Mouse (Mus musculus): ENCODE results near the gene Morn3. TPM values are rescaled to one million over a fixed set of nuclear protein-coding genes. Genes with fewer than 3 reads are reported as not detected.

Gene Morn3
- total RNA-seq, 2 experiments from 2014 or later, result not detected

DNA sequence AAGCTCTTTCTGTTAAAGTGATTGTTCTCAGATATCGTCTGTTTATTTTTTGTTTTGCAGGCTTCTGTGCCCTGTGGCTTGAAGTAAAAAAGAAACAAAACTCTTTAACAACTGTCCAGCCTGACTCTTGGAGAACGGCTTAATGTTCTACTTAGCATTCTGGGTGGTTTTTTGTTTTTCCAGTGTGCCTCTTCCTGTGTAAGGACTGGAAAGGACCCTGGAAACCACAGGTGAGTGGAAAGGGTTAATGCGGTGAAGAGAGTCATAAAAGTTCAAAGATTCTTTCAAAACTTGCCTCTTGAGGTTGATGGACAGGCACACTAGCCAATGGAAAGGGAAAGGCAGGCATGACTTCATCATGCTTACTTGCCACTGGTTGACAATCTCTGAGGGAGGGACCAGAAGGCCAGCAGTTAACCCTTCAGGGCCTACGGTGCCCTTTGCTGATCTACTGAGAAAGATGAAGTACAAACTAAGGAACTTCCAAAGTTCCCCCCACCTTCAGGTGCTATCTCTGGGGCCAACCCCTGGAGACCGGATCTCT lies 52.4 kb downstream of the Morn3 start:
- DNase-seq (ENCODE audit: low spot score in 2 of 2), result peak; percentile 50 to 81

DNA sequence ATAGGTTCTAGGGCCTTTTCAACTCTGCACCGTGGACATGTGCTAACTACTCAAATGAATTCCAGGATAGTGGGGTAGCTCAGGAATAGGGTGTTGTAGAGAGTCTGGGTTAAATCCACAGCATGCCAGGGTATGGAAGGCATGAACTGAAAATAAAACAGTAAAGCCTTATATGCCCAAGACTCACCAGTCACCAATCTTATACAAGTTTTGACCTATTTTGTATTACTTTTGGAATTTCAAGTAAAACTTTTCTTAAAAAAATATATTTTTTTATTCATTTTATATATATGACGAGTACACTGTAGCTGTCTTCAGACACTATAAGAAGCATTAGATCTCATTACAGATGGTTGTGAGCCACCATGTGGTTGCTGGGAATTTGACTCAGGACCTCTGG lies 53.0 kb downstream of the Morn3 start:
- DNase-seq (ENCODE audit: low spot score in 2 of 2), result no peak

DNA sequence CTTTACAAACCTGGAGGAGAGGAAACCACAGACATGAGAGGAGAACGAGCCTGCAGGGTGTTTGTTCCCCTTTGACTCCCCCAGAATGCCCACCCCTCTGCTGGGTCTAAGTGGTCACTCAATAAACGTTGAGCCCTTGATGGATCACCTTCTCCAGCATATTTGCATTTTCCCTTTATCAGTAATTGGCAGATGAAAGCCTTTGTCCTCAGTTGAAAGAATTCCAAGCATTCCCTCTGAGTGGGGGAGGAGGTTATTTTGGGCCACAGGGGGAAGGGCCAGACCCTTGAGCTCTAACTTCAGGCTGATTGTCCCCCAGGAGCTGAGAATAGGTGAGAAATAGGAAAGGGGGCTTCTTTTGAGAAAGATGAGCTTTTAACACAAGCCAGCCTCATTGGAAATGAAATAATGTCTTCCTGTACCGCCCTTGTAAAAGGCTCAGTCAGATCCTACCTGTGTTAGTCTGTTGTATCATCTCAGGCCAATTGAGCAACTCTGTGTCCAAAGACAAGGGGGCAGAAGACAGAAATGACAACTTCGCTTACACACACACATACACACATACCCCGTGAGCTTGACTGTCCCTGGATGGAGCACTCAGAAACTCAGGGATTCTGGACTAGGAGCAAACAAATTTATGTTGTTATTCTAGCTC lies 55.3 kb downstream of the Morn3 start:
- DNase-seq (ENCODE audit: low spot score in 2 of 2), result no peak

DNA sequence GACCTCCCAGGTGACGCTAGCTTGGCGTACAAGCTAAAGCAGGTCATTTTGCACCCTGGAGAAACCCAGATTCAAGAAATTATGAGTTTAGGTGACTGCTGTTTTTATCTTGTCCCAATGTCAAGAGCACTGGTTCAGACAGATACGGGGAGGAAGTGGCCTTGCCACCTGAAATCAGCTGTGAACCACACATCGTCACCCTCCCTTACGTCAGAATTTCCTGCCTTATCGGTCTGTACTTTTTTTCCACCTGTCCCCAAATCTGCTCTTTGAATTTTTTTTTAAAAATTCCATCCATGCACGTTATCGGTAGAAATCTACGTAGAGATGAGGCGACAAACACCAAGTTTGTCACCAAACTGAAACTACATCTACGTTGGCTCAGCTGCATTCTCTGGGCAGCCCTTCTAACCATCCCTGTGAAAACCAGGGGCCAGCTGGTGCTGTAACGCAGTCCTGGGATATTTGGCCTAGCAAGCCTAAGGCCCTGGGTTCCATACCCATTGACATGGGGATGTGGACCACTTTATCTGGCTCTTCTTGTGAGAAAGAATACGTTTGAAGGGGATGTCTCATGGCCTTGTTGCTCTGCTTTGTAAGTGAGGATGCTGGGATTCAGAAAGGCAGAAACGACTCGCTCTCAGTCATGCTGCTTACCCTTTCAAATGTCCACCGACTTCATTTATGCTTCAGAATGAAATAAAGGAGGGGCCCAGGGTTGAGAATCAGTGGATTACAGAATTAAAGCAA lies 56.2 kb downstream of the Morn3 start:
- DNase-seq (ENCODE audit: low spot score in 2 of 2), result no peak

DNA sequence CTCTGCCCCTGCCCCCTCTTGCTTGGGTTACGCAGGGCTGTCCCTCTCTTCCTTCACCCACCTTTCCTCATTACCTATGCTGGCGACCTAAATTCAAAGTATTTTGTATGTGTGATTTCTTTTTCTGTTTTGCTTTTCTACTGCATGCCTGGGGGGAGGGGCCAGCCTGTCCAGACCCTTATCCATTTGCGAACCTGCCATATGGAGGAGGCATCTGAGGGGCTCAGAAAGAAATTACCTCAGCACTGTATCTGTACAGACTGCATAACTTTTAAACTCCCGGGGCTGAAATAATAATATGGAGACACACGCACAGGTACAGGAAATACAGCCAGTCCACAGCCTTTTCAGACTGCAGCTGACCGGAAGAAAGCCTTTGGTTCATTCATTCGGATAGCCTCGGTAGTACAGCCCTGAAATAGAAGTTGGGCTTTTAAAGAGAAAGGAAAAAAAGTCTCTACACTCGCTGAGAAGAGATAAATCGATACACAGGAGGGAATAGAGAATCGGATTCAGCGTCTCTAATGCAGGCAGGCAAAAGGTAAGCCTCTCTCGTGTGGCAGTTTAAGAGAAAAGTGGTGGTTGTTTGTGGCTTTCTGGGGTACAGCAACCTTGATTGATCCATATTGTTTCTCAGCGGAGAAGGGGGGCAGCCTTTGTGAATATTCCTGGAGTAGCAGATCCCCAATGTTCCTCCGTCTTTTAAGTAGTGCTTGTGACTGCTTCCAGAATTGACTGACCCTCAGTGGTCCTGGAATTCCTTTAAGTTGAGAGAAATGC lies 57.1 kb downstream of the Morn3 start, which contains the start of gene Kdm2b:
Gene Kdm2b, minus strand, starts transcription at position 273 of the 780 bp plus-strand sequence.
- DNase-seq (ENCODE audit: low spot score in 2 of 2), result no peak

DNA sequence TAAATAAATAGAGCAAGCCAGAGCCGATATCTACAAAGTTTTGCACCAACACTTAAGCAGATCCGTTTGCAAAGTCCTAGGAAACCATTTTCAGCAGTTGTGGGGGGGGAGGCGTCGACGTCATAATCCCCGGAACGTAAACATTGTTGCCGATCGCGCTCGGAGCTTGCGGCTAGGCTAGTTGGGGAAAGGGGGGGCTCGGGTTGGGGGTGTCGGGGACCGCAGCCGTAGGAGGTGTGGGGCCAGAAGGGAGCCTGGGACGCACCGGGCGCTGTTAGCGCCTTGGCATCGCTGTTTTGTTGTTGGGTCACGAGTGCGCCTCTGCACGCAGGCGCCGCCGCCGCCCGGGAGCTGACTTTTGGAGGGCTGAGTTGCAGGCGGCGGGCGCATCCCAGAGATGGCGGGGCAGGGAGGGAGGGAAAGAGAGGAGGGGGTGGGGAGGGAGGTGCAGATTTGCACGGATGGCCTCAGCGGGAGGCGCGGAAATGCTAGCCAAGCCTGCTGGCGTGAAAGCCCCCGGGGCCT lies 57.8 kb downstream of the Morn3 start:
- peak; percentile 37 to 45 for DNase-seq (ENCODE audit: low spot score in 2 of 2)

DNA sequence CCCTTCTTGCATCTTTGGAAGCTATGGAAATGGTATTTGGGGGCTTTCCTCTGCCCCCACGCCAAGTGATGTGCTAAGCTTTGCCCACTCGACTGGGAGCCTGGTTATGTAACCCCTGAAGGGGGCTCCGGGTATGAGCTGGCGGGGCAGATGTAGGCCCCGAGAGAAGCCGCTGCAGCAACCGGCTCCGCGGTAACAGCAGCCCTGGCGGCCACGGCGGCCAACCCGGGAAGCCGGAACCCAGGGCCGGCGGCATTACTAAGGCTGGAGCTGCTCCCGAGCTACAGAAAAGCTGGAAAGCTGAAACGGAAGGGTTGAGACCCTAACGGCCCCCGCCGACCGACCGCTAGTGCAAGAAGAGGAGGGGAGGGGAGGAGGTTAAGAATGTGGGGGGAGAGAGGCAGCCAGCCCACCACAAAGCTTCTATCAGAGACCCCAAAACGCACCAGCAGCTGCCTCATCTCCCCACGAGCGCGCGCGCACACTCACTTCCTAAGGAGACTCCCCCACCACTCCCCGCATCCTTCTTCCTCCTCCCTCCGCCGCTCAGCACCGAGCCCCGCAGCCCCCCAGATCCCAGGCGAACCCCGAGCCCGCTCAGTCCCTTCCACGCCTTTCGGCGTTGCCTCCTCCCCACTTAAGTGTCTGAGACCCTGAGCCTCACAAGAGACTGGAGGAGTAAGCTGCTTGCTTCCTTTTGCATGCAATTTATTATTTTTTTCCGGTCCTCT lies 58.6 kb downstream of the Morn3 start:
- peak; percentile 12 to 13 for DNase-seq (ENCODE audit: low spot score in 2 of 2)

DNA sequence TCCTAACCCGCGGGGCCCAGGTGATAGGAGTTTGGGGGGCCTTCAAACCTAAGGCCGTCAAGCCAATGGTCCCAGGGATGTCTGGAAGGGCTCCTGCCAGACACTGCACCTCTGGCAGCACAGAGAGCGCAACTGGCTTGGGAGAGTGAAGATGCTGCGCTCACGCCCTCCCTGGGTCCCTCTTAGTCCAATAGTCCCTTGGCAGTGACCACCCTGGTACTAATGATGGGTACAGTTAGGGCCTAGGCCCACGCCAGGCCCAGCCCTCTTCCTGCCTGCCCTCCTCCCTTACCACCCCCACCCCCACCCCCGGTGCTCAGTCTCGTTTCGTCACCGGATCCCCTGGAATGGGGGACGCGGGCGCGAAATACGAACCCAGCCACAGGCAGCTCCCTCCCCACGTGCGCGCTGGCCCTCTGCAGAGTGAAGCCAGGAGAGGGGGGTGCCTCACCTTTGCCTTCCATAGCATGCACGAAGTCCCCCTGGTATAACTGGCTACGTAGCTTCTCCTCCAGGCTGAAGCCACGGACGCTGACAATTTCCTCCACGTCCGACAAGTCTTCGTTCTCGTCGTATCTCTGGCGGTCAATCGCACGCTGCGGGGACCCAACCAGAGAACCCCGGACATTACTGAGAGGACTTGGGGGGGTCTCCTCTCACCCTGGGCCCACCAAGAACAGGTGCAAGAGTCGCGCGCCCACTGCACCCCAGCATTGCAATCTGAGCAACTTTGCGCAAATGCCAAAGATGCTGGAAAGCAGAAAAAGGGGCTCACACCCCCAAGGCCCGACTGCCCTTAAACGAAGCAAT lies 59.4 kb downstream of the Morn3 start:
- no peak for DNase-seq (ENCODE audit: low spot score in 2 of 2)

DNA sequence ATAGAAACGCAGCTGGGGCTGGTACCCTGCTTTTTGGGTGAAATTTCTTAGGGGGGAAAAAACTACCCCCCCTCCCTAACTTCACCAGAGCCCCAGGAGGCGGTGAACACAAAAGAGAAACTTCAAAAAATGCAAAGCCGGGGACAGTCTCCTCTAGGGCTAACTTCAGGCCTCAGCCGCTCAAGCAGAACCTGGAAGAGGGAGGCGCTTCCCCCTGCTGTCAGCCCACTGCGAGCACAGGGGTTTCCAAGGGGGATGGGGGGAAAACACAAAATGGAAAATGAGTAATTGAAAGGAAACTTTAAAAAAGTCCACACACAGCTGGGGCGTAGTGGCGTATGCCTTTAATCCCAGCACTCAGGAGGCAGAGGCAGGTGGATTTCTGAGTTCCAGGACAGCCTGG lies 60.7 kb downstream of the Morn3 start:
- DNase-seq (ENCODE audit: low spot score in 2 of 2), result no peak

Other genes with a start within 250 kb of the Morn3 start
- gene Anapc5, start 225.7 kb downstream of the Morn3 start, total RNA-seq (2021), result 100 to 1,000 TPM; 308 to 320 TPM
- gene Rnf34, start 197.0 kb downstream of the Morn3 start, total RNA-seq (2021), result 10 to 100 TPM; 21.1 to 24.5 TPM
- 10 to 100 TPM; 32.9 to 33.7 TPM for gene Kdm2b, start 57.2 kb downstream of the Morn3 start, total RNA-seq (2021)
- 10 to 100 TPM; 12.6 to 14.1 TPM for gene Orai1, start 31.9 kb downstream of the Morn3 start, total RNA-seq (2021)
- 10 to 100 TPM; 11.4 to 12.2 TPM for gene Tmem120b, start 21.4 kb upstream of the Morn3 start, total RNA-seq (2021)
- gene Rhof, start 85.7 kb upstream of the Morn3 start, total RNA-seq (2021), result 1 to 10 TPM; 1.8 TPM
- gene Setd1b, start 95.2 kb upstream of the Morn3 start, total RNA-seq (2021), result 10 to 100 TPM; 36.8 to 37.2 TPM
- 10 to 100 TPM; 36.0 to 36.5 TPM for gene Psmd9, start 122.4 kb upstream of the Morn3 start, total RNA-seq (2021)
- gene Hpd, start 135.7 kb upstream of the Morn3 start, total RNA-seq (2021), result 10 to 100 TPM in 1 of 2 experiments, 1 to 10 TPM in 1; 2.2 to 48.2 TPM
- gene Wdr66, start 205.1 kb upstream of the Morn3 start, total RNA-seq (2021), result 1 to 10 TPM in 1 of 2 experiments, under 1 TPM in 1; 0.68 to 1.0 TPM